8 mouse cellular contexts compared by ENCODE assay signal in genomic region chr11:120189459-120190312, GRCm38 (mm10). TPM values are rescaled to one million over a fixed set of nuclear protein-coding genes. Genes with fewer than 3 reads are reported as not detected.
DNase-seq lines count a peak whose midpoint lies in the region; ATAC-seq and TF ChIP-seq lines count a peak whose summit lies in the region.

No protein-coding gene starts in this region.

- 0 out of 2 replicates have a peak, but pooled peaks have one; percentile 59 for TF ChIP-seq EP300 in heart, adult 2 months (IDR thresholded peaks at IDR 0.05; ENCODE audit: insufficient read depth, low read depth, low read length)

- peak overlapping the region; percentile 93 for H3K4me3 ChIP-seq in bone marrow macrophage, adult 2 months (ENCODE audit: insufficient read depth, low read length)
- peak overlapping the region; percentile 78 for H3K4me3 ChIP-seq in embryonic facial prominence, embryonic 15.5 days (replicated peaks)
- peak overlapping the region; percentile 92 for H3K4me3 ChIP-seq in heart, adult 2 months
- peak overlapping the region; percentile 59 for H3K4me3 ChIP-seq in kidney, adult 2 months (ENCODE audit: insufficient read depth, low read depth, low read length)
- peak overlapping the region; percentile 86 for H3K4me3 ChIP-seq in limb, embryonic 11.5 days (ENCODE audit: low read depth, low read length)
- H3K4me3 ChIP-seq in midbrain, embryonic 13.5 days (replicated peaks) = peak overlapping the region; percentile 87
- peak overlapping the region; percentile 79 for H3K4me3 ChIP-seq in small intestine, adult 2 months (ENCODE audit: low read depth, low read length)

- H3K36me3 ChIP-seq in embryonic facial prominence, embryonic 15.5 days = no peaks in the 10 kb centered on the region
- no peaks in the 10 kb centered on the region for H3K36me3 ChIP-seq in heart, adult 2 months (ENCODE audit: control insufficient read depth, insufficient read depth, low read length)
- no peaks in the 10 kb centered on the region for H3K36me3 ChIP-seq in kidney, adult 2 months (ENCODE audit: control insufficient read depth, insufficient read depth, low read length)
- no peaks in the 10 kb centered on the region for H3K36me3 ChIP-seq in limb, embryonic 11.5 days (ENCODE audit: control insufficient read depth, insufficient read depth, low read length)
- no peaks in the 10 kb centered on the region for H3K36me3 ChIP-seq in midbrain, embryonic 13.5 days
- H3K36me3 ChIP-seq in small intestine, adult 2 months (ENCODE audit: control insufficient read depth, insufficient read depth, low read length) = 0 out of 2 replicates have a peak, but pooled peaks cover 4% of the 10 kb centered on the region

- WGBS in embryonic facial prominence, embryonic 15.5 days = under 1% methylated on average over 66 of the region's 68 CpGs
- WGBS in heart, adult 2 months = under 1% methylated on average over 66 of the region's 68 CpGs
- WGBS in kidney, adult 2 months = under 1% methylated on average over 67 of the region's 68 CpGs
- under 1% methylated on average over 68 of the region's 68 CpGs for WGBS in limb, embryonic 11.5 days
- under 1% methylated on average over 60 of the region's 68 CpGs for WGBS in midbrain, embryonic 13.5 days
- under 1% methylated on average over 67 of the region's 68 CpGs for WGBS in small intestine, adult 2 months

- no peaks in the 10 kb centered on the region for H3K9me3 ChIP-seq in embryonic facial prominence, embryonic 15.5 days (replicated peaks)
- no peaks in the 10 kb centered on the region for H3K9me3 ChIP-seq in limb, embryonic 11.5 days (ENCODE audit: control insufficient read depth, low read length)
- no peaks in the 10 kb centered on the region for H3K9me3 ChIP-seq in midbrain, embryonic 13.5 days

- peak overlapping the region; percentile 52 for H3K27ac ChIP-seq in bone marrow macrophage, adult 2 months (ENCODE audit: insufficient read depth, low read depth, low read length)
- peak overlapping the region; percentile 94 for H3K27ac ChIP-seq in embryonic facial prominence, embryonic 15.5 days (replicated peaks)
- H3K27ac ChIP-seq in heart, adult 2 months = peak overlapping the region; percentile 99
- peak overlapping the region; percentile 91 for H3K27ac ChIP-seq in kidney, adult 2 months (ENCODE audit: insufficient read depth, low read depth, low read length)
- H3K27ac ChIP-seq in limb, embryonic 11.5 days (replicated peaks; ENCODE audit: low read depth, low read length) = peak overlapping the region; percentile 97
- peak overlapping the region; percentile 98 for H3K27ac ChIP-seq in midbrain, embryonic 13.5 days
- H3K27ac ChIP-seq in small intestine, adult 2 months (ENCODE audit: insufficient read depth, low read depth, low read length) = peak overlapping the region; percentile 86

- TF ChIP-seq CTCF in bone marrow macrophage, adult 2 months (IDR thresholded peaks at IDR 0.05; ENCODE audit: low read depth, low read length) = no peak
- TF ChIP-seq CTCF in heart, adult 2 months (IDR thresholded peaks at IDR 0.05) = no peak
- no peak for TF ChIP-seq CTCF in kidney, adult 2 months (conservative IDR thresholded peaks at IDR 0.05; ENCODE audit: insufficient read depth, insufficient read length, low read depth, low read length)
- no peak for TF ChIP-seq CTCF in small intestine, adult 2 months (IDR thresholded peaks at IDR 0.05; ENCODE audit: extremely low read depth, insufficient read length, insufficient replicate concordance, low read depth, low read length)

- peak; percentile 94 for ATAC-seq in embryonic facial prominence, embryonic 15.5 days (ENCODE audit: insufficient number of reproducible peaks, low FRiP score, low TSS enrichment, low read depth)
- ATAC-seq in limb, embryonic 11.5 days (ENCODE audit: insufficient number of reproducible peaks, low FRiP score, low TSS enrichment, low read depth) = peak; percentile 92
- ATAC-seq in midbrain, embryonic 13.5 days = peak; percentile 95

- peak overlapping the region; percentile 84 for H3K9ac ChIP-seq in embryonic facial prominence, embryonic 15.5 days
- peak overlapping the region; percentile 96 for H3K9ac ChIP-seq in heart, adult 2 months (ENCODE audit: low read depth, low read length)
- H3K9ac ChIP-seq in limb, embryonic 11.5 days (ENCODE audit: low read length) = peak overlapping the region; percentile 99
- peak overlapping the region; percentile 100 for H3K9ac ChIP-seq in midbrain, embryonic 13.5 days (replicated peaks)

- intact Hi-C loops in heart, adult 2 months (cut with DNase I) = loop anchor here (1.0 to 5.0 kb wide), 3 partner anchors 39 to 163 kb away; partner anchors contain the start of gene Slc38a10

- H3K4me2 ChIP-seq in embryonic facial prominence, embryonic 15.5 days (replicated peaks) = peak overlapping the region; percentile 79
- peak overlapping the region; percentile 72 for H3K4me2 ChIP-seq in limb, embryonic 11.5 days (ENCODE audit: low read depth, severe bottlenecking)
- H3K4me2 ChIP-seq in midbrain, embryonic 13.5 days (replicated peaks) = peak overlapping the region; percentile 98

- H3K27me3 ChIP-seq in embryonic facial prominence, embryonic 15.5 days = no peaks in the 10 kb centered on the region
- no peaks in the 10 kb centered on the region for H3K27me3 ChIP-seq in heart, adult 2 months (ENCODE audit: control insufficient read depth, insufficient read depth, low read length)
- H3K27me3 ChIP-seq in kidney, adult 2 months (replicated peaks; ENCODE audit: control insufficient read depth, insufficient read depth, low read length) = no peaks in the 10 kb centered on the region
- no peaks in the 10 kb centered on the region for H3K27me3 ChIP-seq in limb, embryonic 11.5 days (ENCODE audit: control insufficient read depth, insufficient read depth, low read length)
- 0 out of 2 replicates have a peak, but pooled peaks cover 3% of the 10 kb centered on the region for H3K27me3 ChIP-seq in midbrain, embryonic 13.5 days
- H3K27me3 ChIP-seq in small intestine, adult 2 months (ENCODE audit: control insufficient read depth, insufficient read depth, low read length) = no peaks in the 10 kb centered on the region

- peak; percentile 93 for TF ChIP-seq POLR2A in bone marrow macrophage, adult 2 months (IDR thresholded peaks at IDR 0.05; ENCODE audit: borderline replicate concordance, low read depth, low read length)
- TF ChIP-seq POLR2A in heart, adult 2 months (IDR thresholded peaks at IDR 0.05; ENCODE audit: insufficient read depth, low read depth, low read length) = peak; percentile 98
- peak; percentile 74 for TF ChIP-seq POLR2A in kidney, adult 2 months (IDR thresholded peaks at IDR 0.05; ENCODE audit: low read depth, low read length)
- peak; percentile 89 for TF ChIP-seq POLR2A in small intestine, adult 2 months (IDR thresholded peaks at IDR 0.05; ENCODE audit: low read depth, low read length)

- H3K4me1 ChIP-seq in bone marrow macrophage, adult 2 months (ENCODE audit: control insufficient read depth, insufficient read depth, low read length) = peaks cover 7% of the 10 kb centered on the region
- peaks cover 47% of the 10 kb centered on the region for H3K4me1 ChIP-seq in embryonic facial prominence, embryonic 15.5 days
- peaks cover 5% of the 10 kb centered on the region for H3K4me1 ChIP-seq in heart, adult 2 months (ENCODE audit: control insufficient read depth, insufficient read depth, low read length)
- peaks cover 2% of the 10 kb centered on the region for H3K4me1 ChIP-seq in kidney, adult 2 months (ENCODE audit: control insufficient read depth, insufficient read depth, low read length)
- peaks cover 25% of the 10 kb centered on the region for H3K4me1 ChIP-seq in limb, embryonic 11.5 days (ENCODE audit: control insufficient read depth, insufficient read depth, low read length)
- peaks cover 39% of the 10 kb centered on the region for H3K4me1 ChIP-seq in midbrain, embryonic 13.5 days (replicated peaks)
- H3K4me1 ChIP-seq in small intestine, adult 2 months (ENCODE audit: control insufficient read depth, insufficient read depth, insufficient read length, low read length) = peaks cover 7% of the 10 kb centered on the region

- H3K79me2 ChIP-seq in heart, adult 2 months (replicated peaks; ENCODE audit: control insufficient read depth, insufficient read depth, low read length) = no peaks in the 10 kb centered on the region

- DNase-seq in 3T3-L1 (ENCODE audit: low read depth, low spot score) = peak; percentile 99
- peak; percentile 97 to 99 for DNase-seq in heart, adult 2 months
- peak; percentile 100 for DNase-seq in kidney, adult 2 months
- DNase-seq in limb, embryonic 11.5 days (ENCODE audit: low spot score) = peak; percentile 99

RNA-seq across cellular contexts. Expression of gene Slc38a10, which starts 38.5 kb away (rescaled TPM):
- polyA plus RNA-seq in bone marrow macrophage, adult 2 months (2012; ENCODE audit: insufficient read depth, insufficient read length, missing spikeins) = 50.1 and 60.0 TPM in 2 replicates
- 90.2 and 94.5 TPM in 2 replicates for polyA plus RNA-seq in embryonic facial prominence, embryonic 15.5 days (2015; fragmentation: Nextera tagmentation; extraction: Ambion mirVana)
- total RNA-seq in heart, adult 2 months (2021) = 10 to 100 TPM; 83.1 to 89.6 TPM
- polyA plus RNA-seq in heart, adult 2 months (2012; rRNA removed) = 84.5 and 128 TPM in 2 replicates
- polyA plus RNA-seq in kidney, adult 2 months (2012; rRNA removed) = 151 and 178 TPM in 2 replicates
- 46.1 and 53.2 TPM in 2 replicates for polyA plus RNA-seq in limb, embryonic 11.5 days (2014; fragmentation: Nextera tagmentation; extraction: Ambion mirVana)
- 105 and 109 TPM in 2 replicates for polyA plus RNA-seq in midbrain, embryonic 13.5 days (2015; fragmentation: Nextera tagmentation; extraction: Ambion mirVana)
- 59.0 and 108 TPM in 2 replicates for polyA plus RNA-seq in small intestine, adult 2 months (2012; rRNA removed)

RNA-seq across cellular contexts. Expression of gene Bahcc1, which starts 43.1 kb away (rescaled TPM):
- polyA plus RNA-seq in bone marrow macrophage, adult 2 months (2012; ENCODE audit: insufficient read depth, insufficient read length, missing spikeins) = 5.2 and 5.7 TPM in 2 replicates
- polyA plus RNA-seq in embryonic facial prominence, embryonic 15.5 days (2015; fragmentation: Nextera tagmentation; extraction: Ambion mirVana) = 7.9 and 9.3 TPM in 2 replicates
- total RNA-seq in heart, adult 2 months (2021) = 1 to 10 TPM; 5.4 to 9.7 TPM
- polyA plus RNA-seq in heart, adult 2 months (2012; rRNA removed) = 5.9 and 6.4 TPM in 2 replicates
- polyA plus RNA-seq in kidney, adult 2 months (2012; rRNA removed) = 8.0 and 9.2 TPM in 2 replicates
- 24.9 and 27.6 TPM in 2 replicates for polyA plus RNA-seq in limb, embryonic 11.5 days (2014; fragmentation: Nextera tagmentation; extraction: Ambion mirVana)
- polyA plus RNA-seq in midbrain, embryonic 13.5 days (2015; fragmentation: Nextera tagmentation; extraction: Ambion mirVana) = 17.4 and 19.5 TPM in 2 replicates
- polyA plus RNA-seq in small intestine, adult 2 months (2012; rRNA removed) = 7.0 and 15.4 TPM in 2 replicates

Comparison
In these comparisons a context has a peak if more than half of its experiments do, and no peak if none do; other contexts are left out.
1. Peak in every context shown above with its lines: DNase-seq, ATAC-seq, H3K4me3 ChIP-seq and H3K27ac ChIP-seq.